Mouse (Mus musculus) CH12.LX (cell line): ENCODE results near the gene Kif26b. TPM values are rescaled to one million over a fixed set of nuclear protein-coding genes. Genes with fewer than 3 reads are reported as not detected.

Experiments
- DNase-seq: peaks from one replicate; pipeline ENCODE4 v3.0.0-alpha.2; 2013; ENCODE audit errors: extremely low read depth
- H3K27ac ChIP-seq: 2 replicates; pipeline ENCODE4 v1.5.1; 2012; ENCODE audit warnings: low read depth, mild to moderate bottlenecking, control low read depth, moderate library complexity; ENCODE audit not compliant: insufficient read depth
- H3K27me3 ChIP-seq: replicated peaks from 2 replicates; pipeline ENCODE3; 2012; ENCODE audit warnings: inconsistent platforms
- H3K36me3 ChIP-seq, 2 experiments: replicated peaks in 1 of 2; 2 replicates each; pipeline versions ENCODE3 to v1.6.1; 2012; ENCODE audit warnings: inconsistent platforms in 1 of 2, low read length in 1 of 2, mild to moderate bottlenecking in 1 of 2, mixed read lengths in 1 of 2, moderate library complexity in 1 of 2; ENCODE audit not compliant: control insufficient read depth in 1 of 2, insufficient read depth in 1 of 2
- H3K4me1 ChIP-seq, 2 experiments: 2 replicates each; pipeline ENCODE4 v1.6.1; 2012; ENCODE audit warnings: inconsistent platforms in 1 of 2, moderate library complexity in 1 of 2; ENCODE audit not compliant: insufficient read depth in 2 of 2, control insufficient read depth in 1 of 2
- H3K4me2 ChIP-seq: 2 replicates; pipeline ENCODE4 v1.6.1; 2012; ENCODE audit warnings: low read depth, mild to moderate bottlenecking, control low read depth; ENCODE audit not compliant: poor library complexity, insufficient read depth, severe bottlenecking
- H3K4me3 ChIP-seq, 3 experiments: fragments of 150-350 bp in 1 of 3; sonication (generic) in 1 of 3; replicated peaks in 1 of 3; 2 replicates each; pipeline versions ENCODE3 to v1.5.1; 2011 to 2012; ENCODE audit warnings: low read depth in 2 of 3, low read length in 2 of 3, mild to moderate bottlenecking in 2 of 3, moderate library complexity in 2 of 3, control low read depth in 1 of 3, improper control_type of control experiment in 1 of 3, inconsistent platforms in 1 of 3, mixed read lengths in 1 of 3; ENCODE audit not compliant: poor library complexity in 1 of 3
- H3K79me2 ChIP-seq: replicated peaks from 2 replicates; pipeline ENCODE4 v1.6.1; 2012; ENCODE audit warnings: mild to moderate bottlenecking, moderate library complexity; ENCODE audit not compliant: control insufficient read depth, poor library complexity, insufficient read depth, severe bottlenecking; ENCODE audit errors: extremely low read depth
- H3K9ac ChIP-seq: 2 replicates; pipeline ENCODE4 v1.6.1; 2012; ENCODE audit warnings: low read depth, mild to moderate bottlenecking, control low read depth, moderate library complexity; ENCODE audit not compliant: insufficient read depth
- H3K9me3 ChIP-seq: replicated peaks from 2 replicates; pipeline ENCODE3; 2012; ENCODE audit warnings: low read length, inconsistent platforms, mixed read lengths
- BHLHE40 ChIP-seq: IDR thresholded peaks from 2 replicates; pipeline ENCODE4 v1.6.1; 2011; ENCODE audit warnings: mild to moderate bottlenecking, low read depth, low read length, improper control_type of control experiment
- E2F4 ChIP-seq: IDR thresholded peaks from 2 replicates; pipeline ENCODE4 v1.6.1; 2011; ENCODE audit warnings: low read depth, low read length, improper control_type of control experiment; ENCODE audit not compliant: insufficient replicate concordance
- HCFC1 ChIP-seq: IDR thresholded peaks from 2 replicates; pipeline ENCODE4 v1.6.1; 2012; ENCODE audit warnings: low read depth, mild to moderate bottlenecking, inconsistent platforms, low read length, improper control_type of control experiment
- JUN ChIP-seq: IDR thresholded peaks from 2 replicates; pipeline ENCODE4 v1.6.1; 2011; ENCODE audit warnings: low read depth, mild to moderate bottlenecking, low read length, improper control_type of control experiment, moderate library complexity; ENCODE audit not compliant: insufficient read depth
- JUND ChIP-seq: conservative IDR thresholded peaks from 2 replicates; pipeline ENCODE4 v1.6.1; 2011; ENCODE audit warnings: low read depth, low read length, improper control_type of control experiment
- KAT2A ChIP-seq: IDR thresholded peaks from 2 replicates; pipeline ENCODE4 v1.6.1; 2012; ENCODE audit warnings: low read length, improper control_type of control experiment, inconsistent platforms; ENCODE audit not compliant: insufficient replicate concordance
- MAX ChIP-seq: IDR thresholded peaks from 2 replicates; pipeline ENCODE4 v1.6.1; 2011; ENCODE audit warnings: low read length, improper control_type of control experiment
- MAZ ChIP-seq: IDR thresholded peaks from 2 replicates; pipeline ENCODE4 v1.6.1; 2012; ENCODE audit warnings: low read depth, mild to moderate bottlenecking, inconsistent platforms, low read length, improper control_type of control experiment, moderate library complexity
- MYC ChIP-seq: IDR thresholded peaks from 2 replicates; pipeline ENCODE4 v1.6.1; 2011; ENCODE audit warnings: low read depth, mild to moderate bottlenecking, improper control_type of control experiment, low read length
- NRF1 ChIP-seq: IDR thresholded peaks from 2 replicates; pipeline ENCODE4 v1.6.1; 2014; ENCODE audit warnings: low read depth, mild to moderate bottlenecking, inconsistent platforms, low read length, improper control_type of control experiment, moderate library complexity
- PAX5 ChIP-seq: IDR thresholded peaks from 2 replicates; pipeline ENCODE4 v1.6.1; 2012; ENCODE audit warnings: low read length, inconsistent platforms, mixed read lengths
- POLR2A ChIP-seq: IDR thresholded peaks from 2 replicates; pipeline ENCODE4 v1.6.1; 2011; ENCODE audit warnings: low read depth, mild to moderate bottlenecking, improper control_type of control experiment, low read length
- POLR2AphosphoS2 ChIP-seq: IDR thresholded peaks from 2 replicates; pipeline ENCODE4 v1.6.1; 2011; ENCODE audit warnings: low read depth, low read length, improper control_type of control experiment
- RCOR1 ChIP-seq: conservative IDR thresholded peaks from 2 replicates; pipeline ENCODE4 v1.6.1; 2012; ENCODE audit warnings: low read depth, mild to moderate bottlenecking, inconsistent platforms, low read length, improper control_type of control experiment
- SMC3 ChIP-seq: IDR thresholded peaks from 2 replicates; pipeline ENCODE4 v1.6.1; 2011; ENCODE audit warnings: low read depth, low read length, improper control_type of control experiment
- USF1 ChIP-seq: IDR thresholded peaks from 2 replicates; pipeline ENCODE4 v1.6.1; 2014; ENCODE audit warnings: low read depth, mild to moderate bottlenecking, inconsistent platforms, low read length, improper control_type of control experiment
- ZC3H11A ChIP-seq: IDR thresholded peaks from 2 replicates; pipeline ENCODE4 v1.6.1; 2012; ENCODE audit warnings: low read depth, mild to moderate bottlenecking, inconsistent platforms, low read length, improper control_type of control experiment
- ZKSCAN1 ChIP-seq: IDR thresholded peaks from 2 replicates; pipeline ENCODE4 v1.6.1; 2012; ENCODE audit warnings: low read depth, inconsistent platforms, low read length, improper control_type of control experiment, borderline replicate concordance
- ZMIZ1 ChIP-seq: IDR thresholded peaks from 2 replicates; pipeline ENCODE4 v1.6.1; 2012; ENCODE audit warnings: low read depth, mild to moderate bottlenecking, inconsistent platforms, low read length, improper control_type of control experiment
- dilution Hi-C: fragments of 300-500 bp; cut with MboI; formaldehyde crosslinking; loops from 2 replicates; pipeline ENCODE4 v1.14.3; 2020; ENCODE audit warnings: low sequenced_read_pairs; ENCODE audit not compliant: extremely low pct_unique_long_range_greater_than_20kb, extremely low pct_ligation_motif_present
- in situ Hi-C: fragments of 300-500 bp; cut with MboI; formaldehyde crosslinking; loops from 3 replicates; pipeline ENCODE4 v1.14.3; 2019; ENCODE audit warnings: low sequenced_read_pairs, low pct_ligation_motif_present, low pct_unique_long_range_greater_than_20kb, mixed read lengths
- polyA plus RNA-seq: library from polyadenylated mRNA; unstranded; fragments of >175 nt; gene quantifications from 2 replicates; pipeline ENCODE4 v1.2.1, GENCODE M21; 2012; ENCODE audit warnings: low read depth; ENCODE audit not compliant: insufficient read length
- total RNA-seq, 2 experiments: library from RNA; depleted of rRNA; stranded (reverse); fragments of 300-350 nt in 1 of 2; fragments of >200 nt in 1 of 2; gene quantifications; 2 replicates each; pipeline ENCODE4 v1.2.3; 2012 to 2014

Kif26b gene
- total and polyA plus RNA-seq, 3 experiments, result 0.09 TPM; not detected in 2

DNA sequence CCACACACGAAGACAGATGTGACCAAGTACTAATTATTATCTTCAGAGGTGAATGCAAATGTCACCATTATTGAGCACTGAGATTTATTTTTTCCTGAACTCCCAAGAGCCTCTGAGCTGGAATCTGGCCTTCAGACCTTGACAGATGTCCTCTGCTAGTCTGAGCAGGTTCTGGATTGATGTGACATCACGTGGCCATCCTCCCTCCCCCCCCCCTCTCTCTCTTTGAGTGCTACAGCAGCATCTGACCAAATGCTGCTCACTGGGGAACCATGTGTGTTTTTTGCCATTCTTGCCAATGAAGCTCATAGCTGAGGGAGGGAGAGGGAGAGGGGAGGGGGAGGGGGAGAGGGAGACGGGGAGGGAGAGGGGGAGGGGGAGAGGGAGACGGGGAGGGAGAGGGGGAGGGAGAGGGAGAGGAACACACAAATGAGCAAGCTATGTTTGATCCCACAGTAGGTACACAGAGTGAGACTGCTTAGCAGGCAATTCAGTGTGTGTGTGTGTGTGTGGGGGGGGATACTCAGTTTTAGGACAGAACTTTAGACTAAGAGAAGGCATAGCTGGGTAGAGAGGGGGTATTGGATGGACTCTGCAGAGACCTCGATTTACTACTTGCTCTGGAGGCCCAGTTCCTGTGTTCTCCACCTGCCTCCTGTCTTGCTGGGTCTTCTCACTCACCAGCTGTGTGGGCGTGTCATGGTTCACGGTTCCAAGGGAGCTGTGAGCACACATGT, 241.9 kb downstream of the Kif26b start:
- Histone ChIP-seq H3K9me3 (no peaks in the 10 kb centered on the region), H3K9ac (no peak overlapping the region), H3K27ac (no peak overlapping the region), H3K27me3 (no peaks in the 10 kb centered on the region), H3K4me1 (no peaks in the 10 kb centered on the region), H3K4me2 (no peak overlapping the region), H3K36me3 (no peaks in the 10 kb centered on the region), H3K79me2 (no peaks in the 10 kb centered on the region), H3K4me3 (no peak overlapping the region)
- DNase-seq, result no peak
- dilution Hi-C loops (no loop called here), in situ Hi-C loops (no loop called here)
- TF ChIP-seq ZMIZ1 (no peak), POLR2A (no peak), ZC3H11A (no peak), MAZ (no peak), RCOR1 (no peak), JUND (no peak), SMC3 (no peak), ZKSCAN1 (no peak), PAX5 (no peak), KAT2A (no peak), HCFC1 (no peak), MYC (no peak), POLR2AphosphoS2 (no peak), MAX (no peak)

DNA sequence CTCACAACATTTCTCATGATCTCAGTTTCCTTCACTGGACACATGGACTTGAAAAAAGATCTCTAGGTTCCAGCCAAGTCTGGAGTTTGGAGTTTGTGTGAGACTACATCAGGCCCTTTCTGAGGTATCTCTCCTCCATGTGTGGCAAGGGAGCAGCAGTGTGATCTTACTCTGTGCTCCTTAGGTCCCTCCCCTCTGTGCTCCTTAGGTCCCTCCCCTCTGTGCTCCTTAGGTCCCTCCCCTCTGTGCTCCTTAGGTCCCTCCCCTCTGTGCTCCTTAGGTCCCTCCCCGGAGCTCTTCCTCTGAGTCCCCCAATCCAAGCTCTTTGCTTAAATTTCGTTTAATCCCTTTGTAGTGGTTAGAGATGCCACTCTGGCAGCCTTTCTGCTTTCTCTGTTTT, 250.8 kb downstream of the Kif26b start:
- H3K36me3 ChIP-seq, result no peaks in the 10 kb centered on the region
- no peak overlapping the region for H3K27ac ChIP-seq
- H3K4me3 ChIP-seq, result no peak overlapping the region
- no peak overlapping the region for H3K9ac ChIP-seq
- H3K27me3 ChIP-seq, result no peaks in the 10 kb centered on the region
- no peak overlapping the region for H3K4me2 ChIP-seq
- no peaks in the 10 kb centered on the region for H3K9me3 ChIP-seq
- DNase-seq, result no peak
- TF ChIP-seq BHLHE40, result no peak
- TF ChIP-seq USF1, result no peak
- TF ChIP-seq E2F4, result no peak
- no peak for TF ChIP-seq JUN
- no peak for TF ChIP-seq NRF1
- TF ChIP-seq, all 38 proteins: peak for 0
- Histone ChIP-seq H3K4me1 (no peaks in the 10 kb centered on the region), H3K79me2 (no peaks in the 10 kb centered on the region)
- in situ Hi-C loops, result no loop called here
- dilution Hi-C loops, result no loop called here
